Mouse (Mus musculus) kidney, adult 10 weeks (tissue): ENCODE results near the gene Lgr5. TPM values are rescaled to one million over a fixed set of nuclear protein-coding genes. Genes with fewer than 3 reads are reported as not detected.

Source experiments
- polyA plus RNA-seq: library from polyadenylated mRNA; stranded (reverse); fragments of 350-450 nt; fragmentation: Illumina TruSeq; extraction: RNeasy Lipid Tissue Mini Kit (QIAGEN cat#74804); gene quantifications from one replicate; pipeline ENCODE4 v1.2.3, GENCODE M21; 2014; ENCODE audit warnings: low read depth, low replicate concordance

The Lgr5 gene
- 0.89 TPM for polyA plus RNA-seq

DNA sequence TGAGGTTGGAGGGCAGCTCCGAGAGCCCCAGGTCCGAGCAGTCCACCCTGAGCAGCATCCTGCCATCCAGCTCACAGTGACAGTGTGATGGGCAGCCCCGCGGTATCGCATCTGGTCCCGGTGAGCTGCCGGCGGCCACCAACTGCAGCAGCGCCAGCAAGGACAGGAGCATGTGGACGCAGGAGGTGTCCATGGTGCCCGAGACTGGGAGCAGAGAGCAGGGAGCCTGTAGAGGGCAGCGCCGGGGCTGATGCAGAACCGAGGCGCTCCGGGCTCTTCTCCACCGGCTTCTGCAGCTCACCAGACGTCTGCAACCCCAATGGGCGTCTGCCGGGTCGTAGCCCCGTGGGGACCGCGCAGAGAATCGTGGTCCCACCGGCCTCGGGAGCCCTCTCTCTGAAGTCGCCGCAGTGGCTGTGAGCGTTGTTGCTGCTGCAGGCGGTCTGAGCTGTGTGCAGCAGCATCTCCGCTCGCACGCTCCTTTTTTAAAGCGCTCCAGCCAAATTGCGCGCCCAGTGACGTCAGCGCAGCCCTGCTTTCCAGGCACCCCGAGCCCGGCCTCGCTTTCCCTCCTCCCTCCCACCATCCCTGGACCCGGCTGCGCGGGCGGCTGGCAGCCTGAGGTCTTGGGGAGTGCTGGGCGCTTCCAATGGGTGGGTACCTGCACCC lies at the start of gene Lgr5:
Gene Lgr5, minus strand, starts transcription at position 480 of the 669 bp plus-strand sequence.

DNA sequence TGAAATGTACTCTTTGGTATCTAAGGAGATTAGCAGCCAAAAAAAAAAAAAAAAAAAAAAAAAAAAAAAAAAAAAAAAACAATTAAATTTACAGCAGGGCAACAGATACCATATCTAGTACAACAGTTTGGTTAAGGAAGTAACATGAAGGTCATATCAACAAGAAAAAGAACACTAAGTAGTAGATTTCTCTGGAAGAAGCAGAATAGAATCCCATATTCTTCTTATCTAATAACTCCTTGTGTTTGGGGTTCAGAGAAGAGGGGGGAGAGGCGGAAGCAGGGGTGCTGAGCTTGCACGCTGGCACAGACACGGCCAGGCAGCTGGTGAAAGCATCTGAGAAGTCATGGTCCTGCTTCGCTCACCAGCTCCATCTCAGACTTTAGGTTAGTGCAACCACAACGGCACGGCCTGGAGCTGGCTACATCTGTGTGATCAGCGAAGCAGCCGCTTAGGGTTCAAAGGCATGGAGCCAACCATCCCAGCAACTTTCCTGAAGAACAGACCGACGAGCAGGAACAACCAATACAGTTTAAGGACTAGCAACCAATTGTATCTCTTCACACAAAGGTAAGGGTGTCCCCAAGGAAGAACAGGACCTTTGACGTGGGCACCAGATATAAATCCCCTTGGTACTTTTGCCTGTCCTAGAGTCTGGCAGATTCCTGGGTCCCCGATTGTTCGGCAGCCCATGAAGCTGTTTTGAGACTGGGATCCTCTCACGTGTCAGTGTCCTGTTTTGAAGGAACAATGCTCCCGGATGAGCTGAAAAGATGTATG lies 17.7 kb downstream of the Lgr5 start, which contains the start of gene A930009A15Rik:
Gene A930009A15Rik, plus strand, starts transcription at position 275 of the 780 bp plus-strand sequence.

Other genes with a start within 250 kb of the Lgr5 start
- gene Tmem19, start 225.3 kb downstream of the Lgr5 start, polyA plus RNA-seq, result 139 TPM
- 43.9 TPM for gene Thap2, start 203.3 kb downstream of the Lgr5 start, polyA plus RNA-seq
- gene Zfc3h1, start 202.8 kb downstream of the Lgr5 start, polyA plus RNA-seq, result 95.6 TPM
- gene A930009A15Rik, start 17.8 kb downstream of the Lgr5 start, polyA plus RNA-seq, result not detected
- gene Tspan8, start 229.1 kb upstream of the Lgr5 start, polyA plus RNA-seq, result 270 TPM